Mouse (Mus musculus) CH12.LX (cell line): ENCODE data around the gene Reln. TPM values are rescaled to one million over a fixed set of nuclear protein-coding genes. Genes with fewer than 3 reads are reported as not detected.

Experiments used
- DNase-seq: peaks from one replicate; pipeline ENCODE4 v3.0.0-alpha.2; 2013; ENCODE audit errors: extremely low read depth
- H3K27ac ChIP-seq: 2 replicates; pipeline ENCODE4 v1.5.1; 2012; ENCODE audit warnings: low read depth, mild to moderate bottlenecking, control low read depth, moderate library complexity; ENCODE audit not compliant: insufficient read depth
- H3K27me3 ChIP-seq: replicated peaks from 2 replicates; pipeline ENCODE3; 2012; ENCODE audit warnings: inconsistent platforms
- H3K36me3 ChIP-seq, 2 experiments: replicated peaks in 1 of 2; 2 replicates each; pipeline versions ENCODE3 to v1.6.1; 2012; ENCODE audit warnings: inconsistent platforms in 1 of 2, low read length in 1 of 2, mild to moderate bottlenecking in 1 of 2, mixed read lengths in 1 of 2, moderate library complexity in 1 of 2; ENCODE audit not compliant: control insufficient read depth in 1 of 2, insufficient read depth in 1 of 2
- H3K4me1 ChIP-seq, 2 experiments: 2 replicates each; pipeline ENCODE4 v1.6.1; 2012; ENCODE audit warnings: inconsistent platforms in 1 of 2, moderate library complexity in 1 of 2; ENCODE audit not compliant: insufficient read depth in 2 of 2, control insufficient read depth in 1 of 2
- H3K4me2 ChIP-seq: 2 replicates; pipeline ENCODE4 v1.6.1; 2012; ENCODE audit warnings: low read depth, mild to moderate bottlenecking, control low read depth; ENCODE audit not compliant: poor library complexity, insufficient read depth, severe bottlenecking
- H3K4me3 ChIP-seq, 3 experiments: fragments of 150-350 bp in 1 of 3; sonication (generic) in 1 of 3; replicated peaks in 1 of 3; 2 replicates each; pipeline versions ENCODE3 to v1.5.1; 2011 to 2012; ENCODE audit warnings: low read depth in 2 of 3, low read length in 2 of 3, mild to moderate bottlenecking in 2 of 3, moderate library complexity in 2 of 3, control low read depth in 1 of 3, improper control_type of control experiment in 1 of 3, inconsistent platforms in 1 of 3, mixed read lengths in 1 of 3; ENCODE audit not compliant: poor library complexity in 1 of 3
- H3K79me2 ChIP-seq: replicated peaks from 2 replicates; pipeline ENCODE4 v1.6.1; 2012; ENCODE audit warnings: mild to moderate bottlenecking, moderate library complexity; ENCODE audit not compliant: control insufficient read depth, poor library complexity, insufficient read depth, severe bottlenecking; ENCODE audit errors: extremely low read depth
- H3K9ac ChIP-seq: 2 replicates; pipeline ENCODE4 v1.6.1; 2012; ENCODE audit warnings: low read depth, mild to moderate bottlenecking, control low read depth, moderate library complexity; ENCODE audit not compliant: insufficient read depth
- H3K9me3 ChIP-seq: replicated peaks from 2 replicates; pipeline ENCODE3; 2012; ENCODE audit warnings: low read length, inconsistent platforms, mixed read lengths
- CHD1 ChIP-seq: IDR thresholded peaks from 2 replicates; pipeline ENCODE4 v1.6.1; 2012; ENCODE audit warnings: low read depth, low read length, improper control_type of control experiment, inconsistent platforms
- CTCF ChIP-seq, 2 experiments: IDR thresholded peaks in 1 of 2; conservative IDR thresholded peaks in 1 of 2; 2 replicates each; pipeline ENCODE4 v1.5.1; 2011 to 2012; ENCODE audit warnings: low read depth in 2 of 2, low read length in 2 of 2, improper control_type of control experiment in 1 of 2, inconsistent platforms in 1 of 2, mild to moderate bottlenecking in 1 of 2, moderate library complexity in 1 of 2
- ELF1 ChIP-seq: IDR thresholded peaks from 2 replicates; pipeline ENCODE4 v1.6.1; 2014; ENCODE audit warnings: low read depth, mild to moderate bottlenecking, inconsistent platforms, low read length, improper control_type of control experiment
- ETS1 ChIP-seq: conservative IDR thresholded peaks from 2 replicates; pipeline ENCODE4 v1.6.1; 2012; ENCODE audit warnings: low read depth, mild to moderate bottlenecking, inconsistent platforms, low read length, improper control_type of control experiment, moderate library complexity
- GABPA ChIP-seq: IDR thresholded peaks from 2 replicates; pipeline ENCODE4 v1.6.1; 2012; ENCODE audit warnings: low read depth, low read length, improper control_type of control experiment, inconsistent platforms; ENCODE audit not compliant: insufficient replicate concordance
- HCFC1 ChIP-seq: IDR thresholded peaks from 2 replicates; pipeline ENCODE4 v1.6.1; 2012; ENCODE audit warnings: low read depth, mild to moderate bottlenecking, inconsistent platforms, low read length, improper control_type of control experiment
- MAX ChIP-seq: IDR thresholded peaks from 2 replicates; pipeline ENCODE4 v1.6.1; 2011; ENCODE audit warnings: low read length, improper control_type of control experiment
- MEF2A ChIP-seq: IDR thresholded peaks from 2 replicates; pipeline ENCODE4 v1.6.1; 2014; ENCODE audit warnings: low read depth, mild to moderate bottlenecking, inconsistent platforms, low read length, improper control_type of control experiment, borderline replicate concordance
- MYC ChIP-seq: IDR thresholded peaks from 2 replicates; pipeline ENCODE4 v1.6.1; 2011; ENCODE audit warnings: low read depth, mild to moderate bottlenecking, improper control_type of control experiment, low read length
- PAX5 ChIP-seq: IDR thresholded peaks from 2 replicates; pipeline ENCODE4 v1.6.1; 2012; ENCODE audit warnings: low read length, inconsistent platforms, mixed read lengths
- POLR2A ChIP-seq: IDR thresholded peaks from 2 replicates; pipeline ENCODE4 v1.6.1; 2011; ENCODE audit warnings: low read depth, mild to moderate bottlenecking, improper control_type of control experiment, low read length
- POLR2AphosphoS2 ChIP-seq: IDR thresholded peaks from 2 replicates; pipeline ENCODE4 v1.6.1; 2011; ENCODE audit warnings: low read depth, low read length, improper control_type of control experiment
- RCOR1 ChIP-seq: conservative IDR thresholded peaks from 2 replicates; pipeline ENCODE4 v1.6.1; 2012; ENCODE audit warnings: low read depth, mild to moderate bottlenecking, inconsistent platforms, low read length, improper control_type of control experiment
- TBP ChIP-seq: conservative IDR thresholded peaks from 2 replicates; pipeline ENCODE4 v1.6.1; 2011; ENCODE audit warnings: low read depth, low read length, improper control_type of control experiment
- UBTF ChIP-seq: IDR thresholded peaks from 2 replicates; pipeline ENCODE4 v1.6.1; 2012; ENCODE audit warnings: low read depth, mild to moderate bottlenecking, inconsistent platforms, low read length, improper control_type of control experiment, moderate library complexity
- USF1 ChIP-seq: IDR thresholded peaks from 2 replicates; pipeline ENCODE4 v1.6.1; 2014; ENCODE audit warnings: low read depth, mild to moderate bottlenecking, inconsistent platforms, low read length, improper control_type of control experiment
- USF2 ChIP-seq: conservative IDR thresholded peaks from 2 replicates; pipeline ENCODE4 v1.6.1; 2011; ENCODE audit warnings: low read depth, low read length, improper control_type of control experiment
- dilution Hi-C: fragments of 300-500 bp; cut with MboI; formaldehyde crosslinking; loops from 2 replicates; pipeline ENCODE4 v1.14.3; 2020; ENCODE audit warnings: low sequenced_read_pairs; ENCODE audit not compliant: extremely low pct_unique_long_range_greater_than_20kb, extremely low pct_ligation_motif_present
- in situ Hi-C: fragments of 300-500 bp; cut with MboI; formaldehyde crosslinking; loops from 3 replicates; pipeline ENCODE4 v1.14.3; 2019; ENCODE audit warnings: low sequenced_read_pairs, low pct_ligation_motif_present, low pct_unique_long_range_greater_than_20kb, mixed read lengths
- polyA plus RNA-seq: library from polyadenylated mRNA; unstranded; fragments of >175 nt; gene quantifications from 2 replicates; pipeline ENCODE4 v1.2.1, GENCODE M21; 2012; ENCODE audit warnings: low read depth; ENCODE audit not compliant: insufficient read length
- total RNA-seq, 2 experiments: library from RNA; depleted of rRNA; stranded (reverse); fragments of 300-350 nt in 1 of 2; fragments of >200 nt in 1 of 2; gene quantifications; 2 replicates each; pipeline ENCODE4 v1.2.3; 2012 to 2014

Gene Reln
- total and polyA plus RNA-seq, 3 experiments, result 0.03 to 0.04 TPM; not detected in 1

DNA sequence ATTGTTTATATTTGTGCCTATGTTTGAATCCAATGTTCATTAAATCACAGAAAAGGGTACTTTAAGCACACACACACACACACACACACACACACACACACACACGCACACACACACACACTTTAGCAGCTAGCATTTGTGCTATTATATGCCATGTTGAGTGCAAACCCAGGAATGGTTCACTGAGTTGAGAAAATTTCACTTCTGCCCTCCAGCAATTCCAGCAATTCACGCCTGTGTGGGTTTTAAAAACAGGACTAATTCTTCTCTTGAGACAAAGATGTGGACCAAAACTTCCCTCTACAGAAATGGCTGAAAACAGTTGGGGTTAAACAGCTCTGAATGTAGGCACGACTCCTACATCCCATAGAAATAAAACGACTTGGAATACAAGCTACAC is 386.9 kb downstream of the Reln start (continued):
- TF ChIP-seq CHD1, result no peak
- TF ChIP-seq POLR2AphosphoS2, result no peak
- TF ChIP-seq, all 38 proteins: peak for 0

DNA sequence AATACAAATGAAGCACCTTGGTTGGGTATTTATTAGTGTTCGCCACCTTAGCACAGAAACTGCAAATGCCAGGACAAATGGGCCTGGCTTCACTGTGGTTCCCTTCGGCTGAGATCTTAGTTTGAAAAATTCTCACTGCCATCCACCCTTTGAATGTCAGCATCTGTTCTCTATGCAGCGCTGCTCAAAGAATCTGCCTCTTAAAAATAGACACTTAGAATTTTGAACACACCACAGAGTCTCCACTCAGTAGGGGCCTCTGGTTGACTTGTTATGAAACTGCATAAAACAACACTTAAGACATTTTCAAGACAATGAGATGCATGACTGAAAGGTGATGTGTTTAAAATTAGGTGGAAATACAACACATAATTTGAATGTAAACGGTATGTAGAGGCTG is 387.4 kb downstream of the Reln start:
- no peak overlapping the region for H3K27ac ChIP-seq
- no peaks in the 10 kb centered on the region for H3K79me2 ChIP-seq
- H3K9me3 ChIP-seq, result no peaks in the 10 kb centered on the region
- H3K9ac ChIP-seq, result no peak overlapping the region
- TF ChIP-seq POLR2A (no peak), ETS1 (no peak), RCOR1 (no peak), UBTF (no peak), MYC (no peak), MEF2A (no peak), CTCF (conservative IDR thresholded peaks at IDR 0.05 in 1 of 2, IDR thresholded peaks at IDR 0.05 in 1 of 2; ENCODE audit: low read depth in 2 of 2, low read length in 2 of 2) (no peak), USF2 (no peak), HCFC1 (no peak), PAX5 (no peak), ELF1 (no peak)
- no peak overlapping the region for H3K4me3 ChIP-seq
- H3K27me3 ChIP-seq, result no peaks in the 10 kb centered on the region
- H3K36me3 ChIP-seq, result no peaks in the 10 kb centered on the region
- peaks cover 6 to 10% of the 10 kb centered on the region in 2 experiments for H3K4me1 ChIP-seq
- dilution Hi-C loops (no loop called here), in situ Hi-C loops (no loop called here)
- no peak for DNase-seq
- H3K4me2 ChIP-seq, result no peak overlapping the region

DNA sequence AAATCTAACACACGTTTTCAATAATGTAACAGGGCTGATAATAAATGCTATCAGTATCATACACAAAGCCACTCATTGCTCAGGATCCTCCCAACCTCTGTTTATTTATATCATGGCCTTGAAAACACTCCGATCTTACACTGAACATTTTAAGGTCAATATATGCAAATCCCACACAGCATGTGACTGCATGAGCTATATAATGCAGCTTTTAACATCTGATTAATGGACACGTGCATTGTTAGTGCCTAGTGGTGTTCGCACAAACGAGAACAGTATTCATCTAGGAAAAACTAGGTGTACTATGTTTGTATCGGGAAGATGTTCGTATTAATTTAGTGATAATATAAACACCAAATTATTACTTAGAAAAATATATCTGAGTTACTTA is 395.0 kb downstream of the Reln start:
- H3K79me2 ChIP-seq, result no peaks in the 10 kb centered on the region
- no peak for TF ChIP-seq USF1
- TF ChIP-seq MAX, result no peak
- no peak for TF ChIP-seq TBP
- TF ChIP-seq GABPA, result no peak
- TF ChIP-seq, all 38 proteins: peak for 0
- H3K4me1 ChIP-seq, result no peaks in the 10 kb centered on the region
- no peaks in the 10 kb centered on the region for H3K9me3 ChIP-seq
- no peak overlapping the region for H3K4me2 ChIP-seq
- no peak for DNase-seq
- H3K27me3 ChIP-seq, result no peaks in the 10 kb centered on the region
- no peak overlapping the region for H3K4me3 ChIP-seq
- dilution Hi-C loops, result no loop called here
- in situ Hi-C loops, result no loop called here
- no peak overlapping the region for H3K27ac ChIP-seq
- H3K9ac ChIP-seq, result no peak overlapping the region
- H3K36me3 ChIP-seq, result no peaks in the 10 kb centered on the region
